Mouse (Mus musculus) cerebellum, postnatal 14 days (tissue): ENCODE results near the gene Kif15.

Experiments
- DNase-seq, 2 experiments: peaks; one replicate each; pipeline ENCODE4 v3.0.0; 2021; ENCODE audit warnings: mixed read lengths in 2 of 2

Kif15 gene

GRCm38 (mm10) chr9:122950643-122951475 lies at the start of gene Kif15, which contains the start of gene 1110059G10Rik:
Gene Kif15 (plus strand): TSS chr9:122951046.
Gene 1110059G10Rik (minus strand): TSS chr9:122951000.
- peak; percentile 98 for DNase-seq

DNA sequence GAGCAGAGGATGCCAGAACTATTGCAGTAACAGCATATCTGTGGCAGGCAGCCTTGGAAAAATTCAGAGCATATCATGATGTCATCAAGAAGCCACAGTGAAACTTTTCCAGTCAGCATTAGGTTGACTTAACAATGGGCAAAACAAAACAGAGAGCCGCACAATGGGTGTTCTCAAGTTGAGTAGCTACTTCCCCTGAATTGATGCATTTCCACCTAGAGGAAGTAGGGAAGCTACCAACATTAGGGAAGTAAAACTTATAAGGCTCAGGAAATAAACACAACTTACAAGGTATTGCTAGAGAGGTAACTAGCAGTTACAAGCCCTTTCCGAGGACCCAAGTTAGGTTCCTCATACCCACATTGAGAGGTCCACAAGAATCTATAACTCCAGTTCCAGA lies 49.8 kb upstream of the Kif15 start:
- DNase-seq, result no peak

DNA sequence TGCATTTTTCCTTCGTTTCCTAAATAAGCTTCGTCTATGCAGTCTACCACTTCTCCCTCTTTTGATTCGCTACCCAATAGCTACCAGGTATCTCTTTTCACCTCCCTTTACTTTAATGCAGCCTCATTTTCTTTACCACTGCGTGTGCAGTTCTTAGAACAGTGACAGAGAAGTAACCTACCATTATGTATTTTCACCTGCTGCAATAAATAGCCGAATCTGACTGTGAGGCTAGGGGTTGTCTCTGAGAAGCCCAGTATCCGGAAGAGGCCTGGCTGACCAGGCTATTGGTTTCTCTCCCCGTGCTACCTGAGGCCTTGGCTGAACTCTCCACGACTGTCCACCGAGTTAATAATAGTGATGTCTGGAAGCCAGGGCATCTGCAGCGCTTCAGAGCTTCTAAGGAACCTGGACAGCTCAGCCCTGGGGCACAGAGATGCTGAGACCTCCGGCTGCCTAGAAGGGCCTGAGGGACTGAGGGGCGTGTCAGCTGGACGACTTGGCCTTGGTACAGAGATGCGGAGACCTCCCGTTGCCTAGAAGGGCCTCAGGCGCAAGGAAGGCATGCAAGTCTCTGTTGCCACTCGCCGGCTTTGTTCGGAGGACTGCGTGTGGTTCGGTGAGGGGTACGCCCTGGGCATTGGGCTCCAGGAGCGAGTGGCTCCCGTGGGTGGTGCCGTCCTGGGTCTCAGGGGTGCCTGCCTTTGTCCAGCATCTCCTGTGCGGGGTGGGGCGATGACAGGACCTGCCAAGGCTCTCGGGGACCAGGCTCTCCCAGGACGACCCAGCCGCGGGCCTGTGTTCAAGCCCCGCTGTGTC lies 47.9 kb upstream of the Kif15 start:
- peak; percentile 84 to 88 for DNase-seq

DNA sequence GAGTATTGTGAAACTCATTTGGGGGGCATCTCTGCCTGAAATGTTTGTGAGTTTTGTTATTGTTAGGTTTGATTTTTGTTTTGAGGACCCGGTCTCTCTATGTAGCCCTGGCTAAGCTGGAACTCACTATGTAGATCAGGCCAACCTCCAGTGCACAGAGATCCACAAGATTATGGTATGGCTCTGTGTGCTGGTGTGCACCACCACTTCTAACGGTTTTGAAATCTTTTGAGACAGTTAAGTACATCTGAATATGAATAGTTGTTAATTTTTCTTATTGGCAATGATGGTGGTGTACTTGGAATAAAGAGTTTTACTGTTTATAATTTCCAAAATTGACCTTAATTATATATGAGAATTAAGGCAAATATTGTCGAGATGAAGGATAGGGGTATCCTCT lies 28.4 kb upstream of the Kif15 start:
- DNase-seq, result peak in 1 of 2 experiments; percentile 4

- peak; percentile 84 to 86 for DNase-seq
Observed at GRCm38 (mm10) chr9:122922936-122923381, 27.9 kb upstream of the Kif15 start, which contains the start of gene Zfp105. Gene Zfp105 (plus strand): TSS chr9:122923072.

- no peak for DNase-seq
Observed at GRCm38 (mm10) chr9:122928915-122929314, 21.9 kb upstream of the Kif15 start.

GRCm38 (mm10) chr9:122998406-122999192 lies 47.8 kb downstream of the Kif15 start:
- DNase-seq, result no peak

GRCm38 (mm10) chr9:122999193-122999586 lies 48.3 kb downstream of the Kif15 start:
- no peak for DNase-seq

GRCm38 (mm10) chr9:123004718-123005117 lies 53.9 kb downstream of the Kif15 start:
- no peak for DNase-seq

GRCm38 (mm10) chr9:123006071-123006470 lies 55.2 kb downstream of the Kif15 start:
- DNase-seq, result peak; percentile 21 to 29

DNA sequence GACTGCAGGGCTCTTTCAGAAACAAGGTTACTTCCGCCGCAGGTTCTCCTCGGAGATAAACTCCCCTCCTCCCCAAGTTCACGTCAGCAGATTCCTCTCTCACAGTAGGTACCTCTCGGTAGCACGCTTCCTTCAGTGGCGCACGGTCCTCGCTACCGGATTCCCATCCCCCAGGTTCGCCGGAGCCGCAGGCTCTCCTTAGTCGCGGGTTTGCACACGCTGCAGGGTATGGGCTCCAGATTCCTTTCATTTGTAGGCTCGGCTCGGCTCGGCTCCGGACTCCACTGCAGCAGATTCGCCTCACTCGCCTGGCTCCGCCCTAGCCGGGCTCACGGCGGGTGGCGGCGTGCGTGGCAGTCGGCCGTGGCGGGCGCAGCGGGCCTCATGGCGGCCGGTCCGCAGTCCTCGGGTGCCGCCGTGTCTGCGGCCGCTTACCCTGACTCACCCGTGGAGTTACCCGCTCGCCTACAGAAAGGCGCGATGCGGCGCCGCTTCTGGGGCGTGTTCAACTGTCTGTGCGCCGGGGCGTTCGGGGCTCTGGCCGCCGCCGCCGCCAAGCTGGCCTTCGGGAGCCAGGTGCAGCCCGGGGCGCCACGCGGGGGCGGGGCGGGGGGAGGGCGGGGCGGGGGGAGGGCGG lies 70.3 kb downstream of the Kif15 start, which contains the start of gene Tmem42:
Tmem42 (plus strand) TSS at position 332 of the 637 bp plus-strand sequence.
- DNase-seq, result peak; percentile 90 to 94

DNA sequence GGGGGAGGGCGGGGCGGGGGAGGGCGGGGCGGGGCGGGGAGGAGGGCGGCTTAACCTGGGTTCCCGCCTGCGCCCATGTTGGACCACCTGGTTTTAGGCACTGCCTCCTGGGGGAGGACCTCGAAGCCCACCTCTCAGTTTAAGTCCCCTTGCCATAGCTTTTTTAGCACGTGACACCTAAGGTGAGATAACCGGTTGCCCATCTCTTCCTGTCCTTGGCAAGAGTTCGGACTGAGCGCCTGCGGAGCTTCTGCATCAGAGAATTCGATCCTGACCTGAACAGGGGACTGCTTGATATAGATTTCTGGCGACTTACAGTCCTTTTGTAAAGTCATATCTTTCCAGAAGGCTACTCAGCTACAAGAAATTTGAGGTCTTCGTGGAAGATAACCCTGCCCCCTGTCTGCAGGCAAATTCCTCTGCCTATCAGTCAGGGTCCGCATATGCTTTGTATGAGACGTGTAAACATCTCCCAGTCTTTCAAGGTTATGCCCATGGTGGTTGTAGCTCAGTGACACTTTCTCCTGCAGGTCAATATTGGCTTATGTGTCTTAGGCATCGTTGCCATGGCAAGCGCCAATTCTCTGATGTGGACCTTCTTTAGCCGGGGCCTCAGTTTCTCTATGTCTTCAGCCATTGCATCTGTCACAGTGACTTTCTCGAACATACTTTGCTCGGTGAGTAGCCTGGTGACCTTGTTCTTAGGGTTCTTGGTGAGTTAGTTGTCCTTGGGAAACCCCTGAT lies 71.0 kb downstream of the Kif15 start:
- peak in 1 of 2 experiments; percentile 73 for DNase-seq

GRCm38 (mm10) chr9:123024201-123024600 lies 73.4 kb downstream of the Kif15 start:
- no peak for DNase-seq

GRCm38 (mm10) chr9:123031496-123032246 lies 80.8 kb downstream of the Kif15 start:
- DNase-seq, result no peak

DNA sequence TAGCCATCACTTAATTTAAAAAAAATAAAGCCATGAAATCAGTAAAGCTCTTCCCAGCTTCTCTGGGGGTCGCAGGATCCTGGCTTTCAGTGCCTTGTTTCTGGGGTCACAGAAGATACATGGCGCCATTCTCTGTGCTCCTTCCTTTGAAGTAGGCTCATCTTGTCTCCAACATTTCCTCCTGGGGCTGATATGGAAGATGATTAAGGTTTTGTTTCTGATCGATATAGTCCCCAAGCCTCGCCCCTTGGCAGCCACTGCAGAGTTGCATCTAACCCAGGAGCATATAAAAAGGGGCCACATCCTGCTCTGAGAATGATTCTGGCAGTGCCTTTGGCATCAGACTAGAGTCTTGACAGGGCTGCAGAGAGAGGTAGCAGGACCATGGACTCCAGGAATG lies 83.6 kb downstream of the Kif15 start, which contains the start of gene Tgm4:
Tgm4 (plus strand) TSS at position 301 of the 400 bp plus-strand sequence.
- DNase-seq, result no peak

DNA sequence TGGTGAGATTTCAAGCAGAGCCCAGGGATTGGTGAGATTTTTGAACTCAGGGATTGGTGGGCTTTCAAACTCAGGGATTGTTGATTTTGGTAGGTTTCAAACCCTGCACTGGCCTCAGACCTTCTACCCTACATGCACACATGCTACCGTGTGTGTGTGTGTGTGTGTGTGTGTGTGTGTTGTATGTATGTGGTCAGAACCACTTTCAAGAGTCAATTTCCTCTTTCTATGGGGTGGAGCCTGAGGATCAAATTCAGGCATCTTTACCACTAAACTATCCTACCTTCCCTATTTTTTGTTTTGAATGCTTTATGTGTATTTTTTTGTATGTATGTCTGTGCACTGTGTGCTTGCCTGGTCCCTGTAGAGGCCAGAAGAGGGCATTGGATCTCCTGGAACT lies 96.8 kb downstream of the Kif15 start:
- no peak for DNase-seq

DNA sequence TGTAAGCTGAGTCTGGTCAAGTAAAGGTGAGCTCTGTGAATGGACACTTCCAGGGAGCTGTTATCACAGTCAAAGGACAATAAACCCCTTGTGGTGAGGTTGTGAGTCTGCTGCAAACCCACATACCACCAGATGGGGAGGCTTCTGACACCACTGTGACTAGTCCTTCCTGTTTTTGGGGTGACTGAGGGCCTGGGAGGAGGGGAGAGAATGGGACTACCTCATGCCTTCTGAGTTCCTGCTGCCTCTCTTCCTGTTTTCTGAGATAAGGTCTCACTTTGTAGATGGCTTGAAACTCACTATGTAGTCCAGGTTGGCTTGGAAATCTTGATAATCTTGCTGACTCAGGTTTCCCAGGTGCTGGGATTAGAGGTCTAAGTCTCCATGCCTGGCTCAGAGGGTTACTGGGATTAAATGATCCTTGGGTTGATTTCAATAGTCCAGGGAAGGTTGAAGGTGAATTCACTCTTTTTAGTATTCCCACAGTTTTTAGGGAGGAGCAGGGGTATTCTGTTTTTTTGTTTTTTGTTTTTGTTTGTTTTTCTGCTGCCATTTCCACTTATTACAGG lies 108.0 kb downstream of the Kif15 start:
- DNase-seq, result no peak

- DNase-seq, result no peak
Observed at GRCm38 (mm10) chr9:123060172-123060571, 109.3 kb downstream of the Kif15 start.
